Mouse (Mus musculus) ES-E14 (cell line): ENCODE measurements around the gene Pde2a.

ENCODE experiments used
- CHD2 ChIP-seq: IDR thresholded peaks from 2 replicates; pipeline ENCODE4 v1.6.1; 2014; ENCODE audit warnings: mild to moderate bottlenecking, low read depth, low read length, inconsistent platforms
- ZC3H11A ChIP-seq: IDR thresholded peaks from 2 replicates; pipeline ENCODE4 v1.6.1; 2012; ENCODE audit warnings: low read depth, mild to moderate bottlenecking, inconsistent platforms, low read length, borderline replicate concordance

DNA sequence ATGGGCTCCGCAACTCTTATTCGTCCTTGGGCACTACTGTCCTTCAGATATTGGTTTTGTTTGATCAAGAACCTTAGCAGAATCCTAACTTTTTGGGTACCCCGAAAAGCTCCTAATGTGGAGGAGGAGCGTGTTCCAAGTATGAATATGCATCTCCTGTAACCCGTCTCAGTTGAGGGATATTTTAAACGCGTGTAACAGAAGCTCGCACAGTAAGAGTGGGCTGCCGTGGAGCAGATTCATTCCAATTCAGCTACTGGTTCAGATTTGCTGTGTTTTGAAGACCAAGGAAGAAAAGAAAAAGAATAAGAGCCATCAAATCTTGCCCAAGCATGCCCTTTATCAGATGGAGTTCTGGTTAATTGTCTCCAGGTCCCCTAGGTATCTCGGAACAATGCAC is 120.2 kb downstream of the Pde2a start:
- TF ChIP-seq ZC3H11A (no peak), CHD2 (no peak)
